Mouse (Mus musculus): ENCODE results near the gene Klhl1. TPM values are rescaled to one million over a fixed set of nuclear protein-coding genes. Genes with fewer than 3 reads are reported as not detected.

Gene Klhl1
- total RNA-seq (2023) = not detected

GRCm38 (mm10) chr14:96518954-96519682, at the start of gene Klhl1:
Gene Klhl1 (minus strand): TSS chr14:96519102.

Measured in CD4-positive naive resting alpha-beta T cell, adult 76 days (primary cell).